Mouse (Mus musculus) T-helper 17 cell (primary cell): ENCODE measurements at regions not wholly inside any gene's neighbourhood (a gene's known extent, or its start where the extent isn't known, plus 50 kb on each side); places are given as distances from the start of the nearest gene placed in this dataset.

Experiments
- in situ Hi-C, 2 experiments: fragments of 300-600 bp; cut with MboI, MseI; formaldehyde crosslinking; loops; 1 replicate in 1 of 2; 2 replicates in 1 of 2; pipeline ENCODE4 v1.15.1; 2025; ENCODE audit warnings: high pct_unique_total_duplicates in 2 of 2

- in situ Hi-C loops, result loop anchor here in 1 of 2 experiments (10.0 kb wide), 1 partner anchor 388 kb away; no protein-coding TSS in a partner anchor
Measured at GRCm38 (mm10) chr10:23052480-23053378, 232.8 kb upstream of the Tcf21 start.

GRCm38 (mm10) chr10:23044466-23044865 lies 224.5 kb upstream of the Tcf21 start:
- in situ Hi-C loops, result no loop called here

GRCm38 (mm10) chr10:23031491-23032126 lies 211.6 kb upstream of the Tcf21 start:
- in situ Hi-C loops, result loop anchor here in 1 of 2 experiments (10.0 kb wide), 1 partner anchor 227 kb away; no protein-coding TSS in a partner anchor

GRCm38 (mm10) chr10:23027961-23028360 lies 208.0 kb upstream of the Tcf21 start:
- in situ Hi-C loops, result no loop called here

GRCm38 (mm10) chr10:23017151-23017678 lies 197.2 kb upstream of the Tcf21 start:
- in situ Hi-C loops, result no loop called here

GRCm38 (mm10) chr10:23015935-23016694 lies 196.1 kb upstream of the Tcf21 start:
- in situ Hi-C loops, result no loop called here

- in situ Hi-C loops, result no loop called here
Measured at GRCm38 (mm10) chr10:23010715-23011114, 190.7 kb upstream of the Tcf21 start.

GRCm38 (mm10) chr10:23010201-23010600 lies 190.2 kb upstream of the Tcf21 start:
- in situ Hi-C loops, result no loop called here

- in situ Hi-C loops, result no loop called here
Measured at GRCm38 (mm10) chr10:23004768-23005167, 184.8 kb upstream of the Tcf21 start.

- in situ Hi-C loops, result no loop called here
Measured at GRCm38 (mm10) chr10:23003686-23004085, 183.7 kb upstream of the Tcf21 start.

- in situ Hi-C loops, result no loop called here
Measured at GRCm38 (mm10) chr10:22998561-22998960, 178.6 kb upstream of the Tcf21 start.

- in situ Hi-C loops, result no loop called here
Measured at GRCm38 (mm10) chr10:22997571-22997970, 177.6 kb upstream of the Tcf21 start.

GRCm38 (mm10) chr10:22993158-22993557 lies 173.2 kb upstream of the Tcf21 start:
- in situ Hi-C loops, result no loop called here

GRCm38 (mm10) chr10:22981798-22982197 lies 161.8 kb upstream of the Tcf21 start:
- in situ Hi-C loops, result no loop called here

- in situ Hi-C loops, result no loop called here
Measured at GRCm38 (mm10) chr10:22978442-22978841, 158.5 kb upstream of the Tcf21 start.

- in situ Hi-C loops, result no loop called here
Measured at GRCm38 (mm10) chr10:22956956-22957355, 137.0 kb upstream of the Tcf21 start.

GRCm38 (mm10) chr10:22953283-22953682 lies 133.3 kb upstream of the Tcf21 start:
- in situ Hi-C loops, result no loop called here

GRCm38 (mm10) chr10:22944247-22944646 lies 124.3 kb upstream of the Tcf21 start:
- in situ Hi-C loops, result no loop called here

GRCm38 (mm10) chr10:22927977-22928376 lies 108.0 kb upstream of the Tcf21 start:
- in situ Hi-C loops, result no loop called here

- in situ Hi-C loops, result no loop called here
Measured at GRCm38 (mm10) chr10:22926099-22926498, 106.1 kb upstream of the Tcf21 start.
